Mouse (Mus musculus): Measurements from ENCODE around the gene Tmem9b. TPM values are rescaled to one million over a fixed set of nuclear protein-coding genes. Genes with fewer than 3 reads are reported as not detected.

Tmem9b gene
- polyA plus RNA-seq, 1 experiment = 45.8 TPM

- Histone ChIP-seq H3K27ac (ENCODE audit: insufficient read depth, low read length) (no peak overlapping the region), H3K4me3 (ENCODE audit: insufficient read depth, low read length) (no peak overlapping the region), H3K4me1 (ENCODE audit: control insufficient read depth, insufficient read depth, low read length) (no peaks in the 10 kb centered on the region; the same call in 1 of the 2 replicates)
- TF ChIP-seq CTCF (IDR thresholded peaks at IDR 0.05; ENCODE audit: borderline replicate concordance, insufficient read depth, low read length) (no peak), POLR2A (IDR thresholded peaks at IDR 0.05; ENCODE audit: low read depth, low read length) (no peak)
Measured at GRCm38 (mm10) chr7:109700213-109700612, 52.5 kb downstream of the Tmem9b start.

GRCm38 (mm10) chr7:109695339-109695726 is 57.3 kb downstream of the Tmem9b start:
- no peak overlapping the region for H3K4me3 ChIP-seq (ENCODE audit: insufficient read depth, low read length)
- TF ChIP-seq CTCF (IDR thresholded peaks at IDR 0.05; ENCODE audit: borderline replicate concordance, insufficient read depth, low read length) = no peak
- TF ChIP-seq POLR2A (IDR thresholded peaks at IDR 0.05; ENCODE audit: low read depth, low read length) = no peak
- no peaks in the 10 kb centered on the region for H3K4me1 ChIP-seq (ENCODE audit: control insufficient read depth, insufficient read depth, low read length)
- no peak overlapping the region for H3K27ac ChIP-seq (ENCODE audit: insufficient read depth, low read length)

- H3K4me3 ChIP-seq (ENCODE audit: insufficient read depth, low read length) = no peak overlapping the region
- H3K4me1 ChIP-seq (ENCODE audit: control insufficient read depth, insufficient read depth, low read length) = no peaks in the 10 kb centered on the region
- H3K27ac ChIP-seq (ENCODE audit: insufficient read depth, low read length) = no peak overlapping the region
- TF ChIP-seq POLR2A (IDR thresholded peaks at IDR 0.05; ENCODE audit: low read depth, low read length) = no peak
Measured at GRCm38 (mm10) chr7:109694576-109695338, 57.9 kb downstream of the Tmem9b start.

GRCm38 (mm10) chr7:109690961-109691360 is 61.7 kb downstream of the Tmem9b start:
- no peak overlapping the region for H3K4me3 ChIP-seq (ENCODE audit: insufficient read depth, low read length)
- no peak overlapping the region for H3K27ac ChIP-seq (ENCODE audit: insufficient read depth, low read length)
- no peak for TF ChIP-seq POLR2A (IDR thresholded peaks at IDR 0.05; ENCODE audit: low read depth, low read length)
- TF ChIP-seq CTCF (IDR thresholded peaks at IDR 0.05; ENCODE audit: borderline replicate concordance, insufficient read depth, low read length) = no peak
- H3K4me1 ChIP-seq (ENCODE audit: control insufficient read depth, insufficient read depth, low read length) = peaks cover 1% of the 10 kb centered on the region; the same call in 1 of the 2 replicates

GRCm38 (mm10) chr7:109690101-109690500 is 62.6 kb downstream of the Tmem9b start:
- TF ChIP-seq POLR2A (IDR thresholded peaks at IDR 0.05; ENCODE audit: low read depth, low read length) (no peak), CTCF (IDR thresholded peaks at IDR 0.05; ENCODE audit: borderline replicate concordance, insufficient read depth, low read length) (no peak)
- H3K27ac ChIP-seq (ENCODE audit: insufficient read depth, low read length) = no peak overlapping the region
- no peak overlapping the region for H3K4me3 ChIP-seq (ENCODE audit: insufficient read depth, low read length)
- H3K4me1 ChIP-seq (ENCODE audit: control insufficient read depth, insufficient read depth, low read length) = peaks cover 2% of the 10 kb centered on the region; the same call in 1 of the 2 replicates

GRCm38 (mm10) chr7:109686585-109687128 is 66.0 kb downstream of the Tmem9b start:
- Histone ChIP-seq H3K4me1 (ENCODE audit: control insufficient read depth, insufficient read depth, low read length) (peaks cover 2% of the 10 kb centered on the region; the same call in 1 of the 2 replicates), H3K4me3 (ENCODE audit: insufficient read depth, low read length) (no peak overlapping the region), H3K27ac (ENCODE audit: insufficient read depth, low read length) (no peak overlapping the region)
- TF ChIP-seq CTCF (IDR thresholded peaks at IDR 0.05; ENCODE audit: borderline replicate concordance, insufficient read depth, low read length) (no peak), POLR2A (IDR thresholded peaks at IDR 0.05; ENCODE audit: low read depth, low read length) (no peak)

Other genes with a start within 250 kb of the Tmem9b start
- 3.2 and 8.7 TPM in 2 replicates for gene Trim66, start 244.7 kb downstream of the Tmem9b start, polyA plus RNA-seq (2011; ENCODE audit: insufficient read length, low read depth, missing spikeins)
- gene Rpl27a, start 233.7 kb downstream of the Tmem9b start, polyA plus RNA-seq (2011; ENCODE audit: insufficient read length, low read depth, missing spikeins) = 433 and 456 TPM in 2 replicates
- gene St5, start 49.3 kb downstream of the Tmem9b start, polyA plus RNA-seq (2011; ENCODE audit: insufficient read length, low read depth, missing spikeins) = 79.4 and 113 TPM in 2 replicates
- gene Akip1, start 49.2 kb downstream of the Tmem9b start, polyA plus RNA-seq (2011; ENCODE audit: insufficient read length, low read depth, missing spikeins) = 16.5 and 20.4 TPM in 2 replicates
- gene BC051019, start 29.0 kb downstream of the Tmem9b start, polyA plus RNA-seq (2011; ENCODE audit: insufficient read length, low read depth, missing spikeins) = not detected in 2 replicates
- not detected in 2 replicates for gene Ascl3, start 21.1 kb downstream of the Tmem9b start, polyA plus RNA-seq (2011; ENCODE audit: insufficient read length, low read depth, missing spikeins)
- 0.17 and 0.39 TPM in 2 replicates for gene Nrip3, start 29.1 kb upstream of the Tmem9b start, polyA plus RNA-seq (2011; ENCODE audit: insufficient read length, low read depth, missing spikeins)
- gene Scube2, start 112.8 kb upstream of the Tmem9b start, polyA plus RNA-seq (2011; ENCODE audit: insufficient read length, low read depth, missing spikeins) = 1.8 TPM in 1 of 2 replicates, not detected in the other
- 103 and 119 TPM in 2 replicates for gene Dennd5a, start 207.6 kb upstream of the Tmem9b start, polyA plus RNA-seq (2011; ENCODE audit: insufficient read length, low read depth, missing spikeins)
- gene Tmem41b, start 234.1 kb upstream of the Tmem9b start, polyA plus RNA-seq (2011; ENCODE audit: insufficient read length, low read depth, missing spikeins) = 77.0 and 90.7 TPM in 2 replicates